Mouse (Mus musculus) cortical plate, adult 2 months (tissue): ENCODE measurements around the gene Gm9857. TPM values are rescaled to one million over a fixed set of nuclear protein-coding genes. Genes with fewer than 3 reads are reported as not detected.

Experiments used
- H3K27ac ChIP-seq: fragments of 200-500 bp; 2 replicates; pipeline ENCODE4 v1.5.1; 2012; ENCODE audit warnings: low read length, control low read depth, inconsistent platforms; ENCODE audit not compliant: insufficient read depth
- H3K4me1 ChIP-seq: fragments of 200-500 bp; 2 replicates; pipeline ENCODE4 v1.6.1; 2011; ENCODE audit warnings: low read length; ENCODE audit not compliant: control insufficient read depth, insufficient read depth
- H3K4me3 ChIP-seq: fragments of 200-500 bp; 2 replicates; pipeline ENCODE4 v1.5.1; 2011; ENCODE audit warnings: mild to moderate bottlenecking, low read length, control low read depth; ENCODE audit not compliant: insufficient read depth
- CTCF ChIP-seq: fragments of 200-500 bp; IDR thresholded peaks from 2 replicates; pipeline ENCODE4 v1.5.1; 2011; ENCODE audit warnings: mild to moderate bottlenecking, control low read depth, low read length; ENCODE audit not compliant: insufficient read depth; ENCODE audit errors: extremely low read depth
- POLR2A ChIP-seq: fragments of 200-500 bp; IDR thresholded peaks from 2 replicates; pipeline ENCODE4 v1.6.1; 2011; ENCODE audit warnings: mild to moderate bottlenecking, low read length, control low read depth; ENCODE audit not compliant: insufficient read depth; ENCODE audit errors: extremely low read depth
- polyA plus RNA-seq: library from polyadenylated mRNA; depleted of rRNA; stranded (reverse); fragments of >200 nt; gene quantifications from 2 replicates; pipeline ENCODE4 v1.2.3, GENCODE M21; 2012; rRNA removed

Gm9857 gene
- polyA plus RNA-seq, 1 experiment, result not detected

GRCm38 (mm10) chr3:108911548-108912413 is 28.5 kb downstream of the Gm9857 start, which contains the start of gene Prpf38b:
Gene Prpf38b (minus strand): TSS chr3:108911727.
- TF ChIP-seq CTCF, result no peak
- TF ChIP-seq POLR2A, result peak; percentile 92
- H3K4me3 ChIP-seq, result peak within 1 kb of the TSS; percentile 69
- peak within 1 kb of the TSS; percentile 61 for H3K27ac ChIP-seq
- peaks cover 1% of the 10 kb centered on the region; the same call in 1 of the 2 replicates for H3K4me1 ChIP-seq

DNA sequence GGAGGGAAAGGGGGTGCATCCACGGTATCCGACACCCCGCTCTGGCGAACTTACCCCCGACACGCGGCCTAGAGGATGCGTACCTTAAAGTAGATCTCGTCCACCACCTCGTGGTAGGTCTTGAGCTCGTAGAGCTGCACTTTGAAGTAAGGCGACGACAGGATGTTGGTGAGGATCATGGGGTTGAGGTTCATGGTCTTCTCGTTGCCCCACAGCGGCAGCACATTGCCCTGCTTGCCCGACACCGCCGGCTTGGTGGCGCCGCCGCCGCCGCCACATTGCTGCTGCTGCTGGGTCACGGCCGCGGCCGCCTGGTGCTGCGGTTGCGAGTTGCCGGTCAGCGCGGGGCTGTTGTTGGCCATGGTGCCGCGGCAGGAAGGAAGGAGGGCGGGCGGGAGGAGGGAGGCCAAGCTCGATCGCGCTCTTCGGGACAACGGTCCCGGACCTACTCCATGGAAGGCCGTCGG is 29.1 kb downstream of the Gm9857 start:
- peak overlapping the region; percentile 69 for H3K4me3 ChIP-seq
- H3K4me1 ChIP-seq, result no peaks in the 10 kb centered on the region; the same call in 1 of the 2 replicates
- TF ChIP-seq POLR2A (no peak), CTCF (peak; percentile 35)
- H3K27ac ChIP-seq, result peak overlapping the region; percentile 61

- Histone ChIP-seq H3K4me3 (peak overlapping the region; percentile 69), H3K27ac (no peak overlapping the region), H3K4me1 (no peaks in the 10 kb centered on the region; the same call in 1 of the 2 replicates)
- no peak for TF ChIP-seq POLR2A
- no peak for TF ChIP-seq CTCF
These were observed 29.8 kb downstream of the Gm9857 start for GRCm38 (mm10) chr3:108910303-108911080.

GRCm38 (mm10) chr3:108902934-108903333 is 37.3 kb downstream of the Gm9857 start:
- no peak overlapping the region for H3K27ac ChIP-seq
- no peak overlapping the region for H3K4me3 ChIP-seq
- no peak for TF ChIP-seq CTCF
- H3K4me1 ChIP-seq, result no peaks in the 10 kb centered on the region

- TF ChIP-seq CTCF (no peak), POLR2A (no peak)
- Histone ChIP-seq H3K27ac (no peak overlapping the region), H3K4me3 (no peak overlapping the region), H3K4me1 (no peaks in the 10 kb centered on the region)
These were observed 38.2 kb downstream of the Gm9857 start for GRCm38 (mm10) chr3:108902038-108902437.

- Histone ChIP-seq H3K4me1 (no peaks in the 10 kb centered on the region), H3K27ac (no peak overlapping the region), H3K4me3 (no peak overlapping the region)
- no peak for TF ChIP-seq POLR2A
- no peak for TF ChIP-seq CTCF
These were observed 39.6 kb downstream of the Gm9857 start for GRCm38 (mm10) chr3:108900681-108901080.

DNA sequence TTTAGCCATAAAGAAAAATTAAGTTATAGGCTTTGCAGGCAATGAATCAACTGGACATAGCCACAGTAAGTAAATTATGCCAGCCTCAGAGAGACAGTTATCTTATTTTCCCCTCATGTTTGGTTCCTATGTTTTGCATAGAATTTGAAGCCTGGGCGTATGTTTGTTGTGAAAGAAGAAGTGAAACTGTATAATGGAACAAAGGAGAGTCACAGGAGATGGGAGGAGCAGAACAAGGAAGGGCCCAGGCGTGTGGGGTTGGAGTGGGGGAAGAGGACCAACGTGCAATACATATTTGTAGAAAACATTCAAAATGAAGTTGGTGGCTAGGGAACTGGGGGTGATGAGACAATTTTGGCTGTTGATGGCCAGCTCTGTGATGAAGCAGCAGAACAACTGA is 40.1 kb downstream of the Gm9857 start:
- Histone ChIP-seq H3K4me1 (no peaks in the 10 kb centered on the region), H3K4me3 (no peak overlapping the region), H3K27ac (no peak overlapping the region)
- TF ChIP-seq POLR2A (no peak), CTCF (no peak)

- TF ChIP-seq CTCF, result no peak
- Histone ChIP-seq H3K4me3 (no peak overlapping the region), H3K4me1 (no peaks in the 10 kb centered on the region), H3K27ac (no peak overlapping the region)
These were observed 41.6 kb downstream of the Gm9857 start for GRCm38 (mm10) chr3:108898640-108899039.

DNA sequence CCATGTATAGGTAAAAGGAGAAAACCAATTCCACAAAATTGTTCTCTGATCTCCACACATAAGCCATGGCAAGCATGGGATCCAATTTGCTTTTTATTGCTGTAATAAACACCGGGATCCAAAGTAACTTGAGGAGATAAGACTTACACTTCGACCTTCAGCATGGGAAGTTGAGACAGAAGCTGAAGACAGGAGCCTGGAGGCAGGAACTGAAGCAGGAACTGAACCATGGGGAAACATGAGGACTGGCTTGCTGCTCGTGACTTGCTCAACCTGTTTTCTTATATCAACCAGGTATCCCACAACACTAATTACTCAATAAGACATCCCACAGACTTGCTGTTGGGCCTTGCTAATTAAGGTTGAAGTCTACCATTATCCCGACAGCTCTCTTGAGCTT is 47.3 kb downstream of the Gm9857 start:
- H3K4me1 ChIP-seq, result no peaks in the 10 kb centered on the region
- TF ChIP-seq POLR2A (no peak), CTCF (no peak)
- H3K27ac ChIP-seq, result no peak overlapping the region
- no peak overlapping the region for H3K4me3 ChIP-seq

- H3K4me3 ChIP-seq, result no peak overlapping the region
- H3K27ac ChIP-seq, result no peak overlapping the region
- no peak for TF ChIP-seq CTCF
- no peak for TF ChIP-seq POLR2A
- H3K4me1 ChIP-seq, result no peaks in the 10 kb centered on the region
These were observed 48.2 kb downstream of the Gm9857 start for GRCm38 (mm10) chr3:108892080-108892479.

Other genes with a start within 250 kb of the Gm9857 start
- 9.2 and 9.8 TPM in 2 replicates for gene Gpsm2, start 218.1 kb downstream of the Gm9857 start, polyA plus RNA-seq
- gene Aknad1, start 200.8 kb downstream of the Gm9857 start, polyA plus RNA-seq, result 0.02 and 0.06 TPM in 2 replicates
- gene Stxbp3, start 99.9 kb downstream of the Gm9857 start, polyA plus RNA-seq, result 26.1 and 26.6 TPM in 2 replicates
- 0.08 and 0.13 TPM in 2 replicates for gene Fndc7, start 50.4 kb downstream of the Gm9857 start, polyA plus RNA-seq
- 61.7 and 71.6 TPM in 2 replicates for gene Prpf38b, start 28.7 kb downstream of the Gm9857 start, polyA plus RNA-seq
- 1.5 and 1.7 TPM in 2 replicates for gene Henmt1, start 572 bp downstream of the Gm9857 start, polyA plus RNA-seq
- 14.2 and 14.8 TPM in 2 replicates for gene Fam102b, start 87.2 kb upstream of the Gm9857 start, polyA plus RNA-seq
- gene Slc25a54, start 140.0 kb upstream of the Gm9857 start, polyA plus RNA-seq, result not detected in 2 replicates
- 1.7 and 1.8 TPM in 2 replicates for gene Slc25a24, start 182.7 kb upstream of the Gm9857 start, polyA plus RNA-seq